Mouse (Mus musculus): ENCODE measurements around the gene St7.

GRCm38 (mm10) chr6:17977165-17977564 is 284.4 kb downstream of the St7 start:
- TF ChIP-seq POLR2A (IDR thresholded peaks at IDR 0.05; ENCODE audit: borderline replicate concordance, control insufficient read depth, low read depth, low read length) (no peak), CTCF (IDR thresholded peaks at IDR 0.05; ENCODE audit: control insufficient read depth, insufficient read depth, low read length) (no peak)
